Mouse (Mus musculus) thymus, adult 2 months (tissue): ENCODE results near the gene Olfr532. TPM values are rescaled to one million over a fixed set of nuclear protein-coding genes. Genes with fewer than 3 reads are reported as not detected.
"Not testable (repeated sequence)": the region's sequence is repeated elsewhere in the genome, so short reads cannot be mapped to it uniquely, and the experiment has no call there.

Experiments
- DNase-seq: peaks from one replicate; pipeline ENCODE4 v3.0.0; 2021
- H3K27ac ChIP-seq: fragments of 200-500 bp; 2 replicates; pipeline ENCODE4 v1.5.1; 2012; ENCODE audit warnings: low read length, control low read depth; ENCODE audit not compliant: control insufficient read depth, insufficient read depth
- H3K27me3 ChIP-seq: fragments of 200-500 bp; 2 replicates; pipeline ENCODE4 v1.6.1; 2012; ENCODE audit warnings: mild to moderate bottlenecking, low read length, moderate library complexity, mixed read lengths; ENCODE audit not compliant: control insufficient read depth, insufficient read depth
- H3K36me3 ChIP-seq: fragments of 200-500 bp; 2 replicates; pipeline ENCODE4 v1.6.1; 2012; ENCODE audit warnings: mild to moderate bottlenecking, low read length, moderate library complexity; ENCODE audit not compliant: control insufficient read depth, insufficient read depth
- H3K4me1 ChIP-seq: fragments of 200-500 bp; replicated peaks from 2 replicates; pipeline ENCODE4 v1.6.1; 2012; ENCODE audit warnings: low read length; ENCODE audit not compliant: control insufficient read depth, insufficient read depth
- H3K4me3 ChIP-seq: fragments of 200-500 bp; 2 replicates; pipeline ENCODE4 v1.5.1; 2012; ENCODE audit warnings: mild to moderate bottlenecking, low read length, control low read depth, moderate library complexity; ENCODE audit not compliant: control insufficient read depth, insufficient read depth
- CTCF ChIP-seq: fragments of 200-500 bp; IDR thresholded peaks from 2 replicates; pipeline ENCODE4 v1.5.1; 2012; ENCODE audit warnings: mild to moderate bottlenecking, control low read depth, low read length, moderate library complexity, borderline replicate concordance; ENCODE audit not compliant: control insufficient read depth, poor library complexity, insufficient read depth; ENCODE audit errors: extremely low read depth
- POLR2A ChIP-seq: fragments of 200-500 bp; IDR thresholded peaks from 2 replicates; pipeline ENCODE4 v1.6.1; 2012; ENCODE audit warnings: mild to moderate bottlenecking, low read length, control low read depth, moderate library complexity; ENCODE audit not compliant: control insufficient read depth, poor library complexity, insufficient read depth; ENCODE audit errors: extremely low read depth
- WGBS: fragments of 180-500 bp; shearing (Covaris S2); methylation state at CpG from one replicate; pipeline ENCODE4 v1.1.7; 2018; 5-methylcytosine and 5-hydroxymethylcytosine counted together
- polyA plus RNA-seq: library from polyadenylated mRNA; depleted of rRNA; stranded (reverse); fragments of >200 nt; gene quantifications from 2 replicates; pipeline ENCODE4 v1.2.3, GENCODE M21; 2012; rRNA removed

Olfr532 gene
- not detected in 2 replicates for polyA plus RNA-seq

- H3K36me3 ChIP-seq = no peaks in the 10 kb centered on the region
- no peak for TF ChIP-seq POLR2A
- TF ChIP-seq CTCF = no peak
- H3K4me1 ChIP-seq = no peaks in the 10 kb centered on the region
- no peaks in the 10 kb centered on the region for H3K27me3 ChIP-seq
- no peak within 1 kb of the TSS for H3K4me3 ChIP-seq
- no peak for DNase-seq
- 100% methylated on average over 1 of the region's 1 CpGs for WGBS
- no peak within 1 kb of the TSS for H3K27ac ChIP-seq
Measured at GRCm38 (mm10) chr7:140421539-140421938, at the start of gene Olfr532. TSS of gene Olfr532 (minus strand) at chr7:140421639.

- H3K36me3 ChIP-seq, H3K27ac ChIP-seq, H3K27me3 ChIP-seq, DNase-seq, H3K4me3 ChIP-seq, H3K4me1 ChIP-seq: not testable (repeated sequence)
- 100% methylated on average over 1 of the region's 1 CpGs for WGBS
Measured at GRCm38 (mm10) chr7:140463070-140463469, 41.6 kb upstream of the Olfr532 start, which contains the start of gene Olfr533. TSS of gene Olfr533 (plus strand) at chr7:140463370.

GRCm38 (mm10) chr7:140443141-140443540 is 21.7 kb upstream of the Olfr532 start:
- DNase-seq = no peak
- no peak overlapping the region for H3K27ac ChIP-seq
- no peaks in the 10 kb centered on the region for H3K27me3 ChIP-seq
- TF ChIP-seq POLR2A = no peak
- TF ChIP-seq CTCF = no peak
- H3K4me3 ChIP-seq = no peak overlapping the region
- H3K4me1 ChIP-seq = no peaks in the 10 kb centered on the region; the same call in 1 of the 2 replicates
- WGBS = 88% methylated on average over 1 of the region's 1 CpGs
- H3K36me3 ChIP-seq = no peaks in the 10 kb centered on the region

GRCm38 (mm10) chr7:140402818-140403217 is 18.6 kb downstream of the Olfr532 start, which contains the start of gene Olfr531:
TSS of gene Olfr531 (minus strand) at chr7:140402918.
- no peak for DNase-seq
- no peak for TF ChIP-seq POLR2A
- no peak for TF ChIP-seq CTCF
- Histone ChIP-seq H3K4me3 (no peak within 1 kb of the TSS), H3K4me1 (no peaks in the 10 kb centered on the region), H3K36me3 (no peaks in the 10 kb centered on the region), H3K27me3 (no peaks in the 10 kb centered on the region), H3K27ac (no peak within 1 kb of the TSS)
- WGBS = 97% methylated on average over 1 of the region's 1 CpGs

- H3K27me3 ChIP-seq = no peaks in the 10 kb centered on the region
- H3K27ac ChIP-seq = no peak overlapping the region; the same call in 1 of the 2 replicates
- peaks cover 18% of the 10 kb centered on the region for H3K4me1 ChIP-seq
- no peak for DNase-seq
- H3K36me3 ChIP-seq = no peaks in the 10 kb centered on the region
- TF ChIP-seq POLR2A (no peak), CTCF (no peak)
- whole genome bisulfite sequencing = 47% methylated on average over 2 of the region's 2 CpGs
- H3K4me3 ChIP-seq = no peak overlapping the region
Measured at GRCm38 (mm10) chr7:140376911-140377310, 44.5 kb downstream of the Olfr532 start.

- no peaks in the 10 kb centered on the region for H3K27me3 ChIP-seq
- H3K4me1 ChIP-seq = peaks cover 18% of the 10 kb centered on the region
- DNase-seq = no peak
- no peak within 1 kb of the TSS for H3K4me3 ChIP-seq
- 97% methylated on average over 1 of the region's 1 CpGs for WGBS
- TF ChIP-seq POLR2A (no peak), CTCF (no peak)
- H3K36me3 ChIP-seq = no peaks in the 10 kb centered on the region
- H3K27ac ChIP-seq = peak within 1 kb of the TSS; percentile 61
Measured at GRCm38 (mm10) chr7:140376231-140376630, 45.2 kb downstream of the Olfr532 start, which contains the start of gene Olfr530. TSS of gene Olfr530 (minus strand) at chr7:140376331.

GRCm38 (mm10) chr7:140374300-140374699 is 47.1 kb downstream of the Olfr532 start:
- H3K27ac ChIP-seq = peak overlapping the region; percentile 66
- 24% methylated on average over 4 of the region's 4 CpGs for WGBS
- DNase-seq = peak; percentile 18
- TF ChIP-seq POLR2A (no peak), CTCF (no peak)
- no peaks in the 10 kb centered on the region for H3K36me3 ChIP-seq
- no peaks in the 10 kb centered on the region for H3K27me3 ChIP-seq
- no peak overlapping the region for H3K4me3 ChIP-seq
- peaks cover 18% of the 10 kb centered on the region for H3K4me1 ChIP-seq

Other genes starting within 250 kb of the Olfr532 start
- gene Olfr523, start 248.4 kb downstream of the Olfr532 start, polyA plus RNA-seq = 0.41 and 1.0 TPM in 2 replicates
- 2.3 and 2.6 TPM in 2 replicates for gene Olfr524, start 215.7 kb downstream of the Olfr532 start, polyA plus RNA-seq
- gene Cd163l1, start 203.4 kb downstream of the Olfr532 start, polyA plus RNA-seq = 6.0 and 6.1 TPM in 2 replicates
- gene 5830411N06Rik, start 174.4 kb downstream of the Olfr532 start, polyA plus RNA-seq = 21.4 and 23.9 TPM in 2 replicates
- 0.03 and 0.16 TPM in 2 replicates for gene Olfr525, start 100.8 kb downstream of the Olfr532 start, polyA plus RNA-seq
- 0.18 TPM in 1 of 2 replicates, not detected in the other for gene Olfr527, start 87.6 kb downstream of the Olfr532 start, polyA plus RNA-seq
- gene Olfr60, start 60.0 kb downstream of the Olfr532 start, polyA plus RNA-seq = 0.38 and 0.75 TPM in 2 replicates
- 0.39 and 0.43 TPM in 2 replicates for gene Olfr530, start 45.3 kb downstream of the Olfr532 start, polyA plus RNA-seq
- gene Olfr531, start 18.7 kb downstream of the Olfr532 start, polyA plus RNA-seq = 0.06 TPM in 1 of 2 replicates, not detected in the other
- not detected in 2 replicates for gene Olfr533, start 41.7 kb upstream of the Olfr532 start, polyA plus RNA-seq
- 0.13 TPM in 1 of 2 replicates, not detected in the other for gene Olfr535, start 62.6 kb upstream of the Olfr532 start, polyA plus RNA-seq
- 0.05 TPM in 1 of 2 replicates, not detected in the other for gene Olfr536, start 85.8 kb upstream of the Olfr532 start, polyA plus RNA-seq
- not detected in 2 replicates for gene Olfr538, start 146.2 kb upstream of the Olfr532 start, polyA plus RNA-seq
- gene Olfr46, start 179.6 kb upstream of the Olfr532 start, polyA plus RNA-seq = not detected in 2 replicates
- not detected in 2 replicates for gene Olfr61, start 207.3 kb upstream of the Olfr532 start, polyA plus RNA-seq
- gene Olfr53, start 224.8 kb upstream of the Olfr532 start, polyA plus RNA-seq = not detected in 2 replicates
- not detected in 2 replicates for gene Olfr539, start 238.3 kb upstream of the Olfr532 start, polyA plus RNA-seq